Mouse (Mus musculus): ENCODE measurements around the gene Otoa.

The Otoa gene

GRCm38 (mm10) chr7:121081350-121081749, at the start of gene Otoa:
Otoa (plus strand) TSS chr7:121081650.
- no peak for DNase-seq (ENCODE audit: low spot score)

DNA sequence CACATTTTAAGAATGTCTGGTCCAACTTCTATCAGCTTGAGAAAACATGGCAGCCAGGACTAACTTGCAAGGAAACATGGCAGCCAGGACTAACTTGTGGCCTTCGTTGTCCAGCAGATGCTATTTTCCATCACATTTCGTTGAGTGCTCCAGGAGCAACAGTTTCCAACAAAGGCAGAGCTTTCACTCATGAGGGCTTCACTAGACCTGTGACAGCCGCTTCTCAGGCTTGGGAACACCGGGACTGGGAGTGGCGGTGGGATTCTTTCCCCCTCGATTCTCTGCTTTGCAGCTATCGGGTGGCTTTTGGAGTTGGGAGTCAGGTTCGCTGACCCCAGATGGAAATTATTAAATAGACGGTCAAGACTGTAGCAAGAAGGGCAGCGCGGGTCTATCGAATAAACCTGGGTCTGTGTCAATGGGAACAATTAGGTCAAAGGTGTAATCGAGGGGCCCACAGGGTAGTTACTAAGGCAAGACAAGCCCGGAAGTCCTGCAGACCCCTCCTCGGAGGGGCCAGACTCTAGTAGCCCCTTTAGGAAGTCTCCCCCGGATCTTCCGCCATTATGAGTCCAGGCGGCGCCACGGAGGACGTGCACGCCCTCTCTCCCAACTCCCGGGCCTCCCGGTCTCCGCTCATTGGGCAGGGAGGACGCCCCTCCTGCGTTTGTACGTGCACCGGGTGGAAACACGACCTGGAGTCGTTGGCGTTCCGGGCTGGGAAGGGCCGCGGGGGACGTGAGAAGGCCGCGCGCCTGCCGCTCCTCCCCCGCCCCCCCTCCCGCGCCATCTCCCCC, 47.4 kb upstream of the Otoa start, which contains the start of gene Mettl9:
Gene Mettl9, plus strand, starts transcription at position 590 of the 797 bp plus-strand sequence.
- peak; percentile 93 for DNase-seq (ENCODE audit: low spot score)

DNA sequence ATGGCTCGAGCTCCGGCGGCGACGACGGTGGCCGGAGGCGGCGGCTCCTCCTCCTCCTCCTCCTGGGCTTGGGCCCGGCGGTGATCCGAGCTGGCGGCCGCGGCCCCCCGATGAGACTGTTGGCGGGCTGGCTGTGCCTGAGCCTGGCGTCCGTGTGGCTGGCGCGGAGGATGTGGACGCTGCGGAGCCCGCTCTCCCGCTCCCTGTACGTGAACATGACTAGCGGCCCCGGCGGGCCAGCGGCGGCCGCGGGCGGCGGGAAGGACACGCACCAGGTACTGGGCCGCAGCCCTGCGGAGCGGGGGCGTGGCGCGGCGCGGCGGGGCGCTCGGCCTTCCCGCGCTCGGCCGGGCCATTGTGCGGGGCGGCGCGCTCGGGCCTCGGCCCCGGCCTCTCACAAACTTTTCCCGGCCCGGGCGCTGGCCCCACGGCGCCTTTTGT, 46.7 kb upstream of the Otoa start:
- DNase-seq (ENCODE audit: low spot score): peak; percentile 48

DNA sequence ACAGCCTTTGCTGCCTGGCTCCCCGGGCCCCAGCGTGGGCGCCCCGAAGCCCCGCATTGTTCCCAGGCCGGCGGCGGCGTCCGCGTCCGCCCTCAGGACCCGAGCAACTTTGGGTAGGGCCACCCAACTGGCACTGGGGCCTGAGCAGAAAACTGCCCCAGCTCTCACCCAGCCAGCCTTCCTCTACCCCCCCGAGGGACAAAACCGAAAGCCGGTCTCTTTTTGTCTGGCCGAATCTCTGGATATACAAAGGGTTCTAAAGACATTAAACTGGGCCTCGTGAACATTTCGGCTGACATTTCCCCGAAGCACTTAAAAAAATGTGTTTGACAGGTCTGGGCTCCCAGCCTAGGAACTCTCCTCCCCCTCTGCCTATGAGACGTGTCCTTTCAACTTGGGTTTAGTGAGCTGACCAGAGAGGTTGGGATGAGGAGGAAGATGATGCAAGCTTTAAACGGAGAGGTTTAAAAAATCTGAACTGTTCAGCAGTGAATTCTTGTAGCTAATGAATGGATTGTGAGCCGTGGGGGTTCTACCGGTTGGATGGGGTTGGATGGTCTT, 46.2 kb upstream of the Otoa start:
- DNase-seq (ENCODE audit: low spot score): peak; percentile 21

- no peak for DNase-seq (ENCODE audit: low spot score)
These were observed 40.9 kb upstream of the Otoa start for GRCm38 (mm10) chr7:121040595-121040994.

- DNase-seq (ENCODE audit: low spot score): no peak
These were observed 39.5 kb upstream of the Otoa start for GRCm38 (mm10) chr7:121041989-121042388.

DNA sequence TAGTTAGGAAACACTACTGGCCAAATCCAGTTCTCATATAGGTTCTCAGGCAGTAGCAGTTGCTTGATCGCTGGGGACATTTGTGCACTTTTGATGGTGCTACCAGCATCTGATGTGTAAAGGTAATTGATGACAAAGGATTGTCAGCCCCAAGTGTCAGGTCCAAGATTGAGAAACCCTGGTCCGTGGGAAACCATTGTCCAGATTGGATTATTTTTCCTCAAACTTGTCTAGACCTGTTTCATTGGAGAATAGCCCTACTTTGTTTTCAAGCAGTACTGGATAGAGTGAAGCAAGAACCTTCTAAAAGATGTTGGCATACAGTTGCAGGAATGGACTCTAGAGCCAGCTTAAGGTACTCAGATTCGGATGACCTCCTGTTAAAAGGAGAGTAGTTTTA, 38.4 kb upstream of the Otoa start:
- DNase-seq (ENCODE audit: low spot score): no peak

- DNase-seq (ENCODE audit: low spot score): no peak
These were observed 37.9 kb upstream of the Otoa start for GRCm38 (mm10) chr7:121043510-121043909.

GRCm38 (mm10) chr7:121044251-121044650, 37.2 kb upstream of the Otoa start:
- no peak for DNase-seq (ENCODE audit: low spot score)

DNA sequence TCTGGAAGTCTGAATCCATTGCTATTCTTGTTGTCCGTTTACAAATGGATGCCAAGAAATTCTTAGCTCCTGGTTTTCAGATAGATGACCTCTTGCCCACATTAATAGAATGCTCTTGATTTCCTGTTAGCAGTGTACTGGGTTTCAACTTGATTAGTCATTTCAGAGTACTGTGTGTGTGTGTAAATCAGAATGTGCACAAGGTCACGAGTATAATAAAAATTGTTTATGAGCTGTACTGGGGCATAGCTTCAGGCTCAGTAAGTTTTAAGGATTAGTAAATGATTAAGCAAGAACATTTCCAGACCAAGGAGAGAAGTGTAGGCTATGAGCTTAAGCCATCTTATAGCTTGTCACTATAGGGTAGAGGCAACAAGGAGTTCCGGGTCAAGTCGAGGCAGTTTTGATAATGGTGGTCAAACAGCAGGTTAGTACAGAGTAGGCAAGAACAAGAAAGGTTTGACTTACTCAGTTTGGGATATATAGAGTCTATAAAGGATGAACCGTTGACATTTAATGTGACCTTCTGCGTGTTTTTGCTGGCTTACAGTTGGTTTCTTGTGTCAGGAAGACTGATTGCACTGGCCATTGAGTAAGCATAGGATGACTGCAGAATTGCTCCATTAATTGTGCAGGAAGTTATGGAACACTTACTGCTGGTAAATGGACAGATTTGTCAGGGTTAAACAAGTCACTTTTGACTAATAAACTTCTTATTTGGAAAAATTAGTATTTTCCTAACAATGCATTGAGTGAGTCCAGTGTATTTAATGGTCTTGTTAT, 35.6 kb upstream of the Otoa start:
- no peak for DNase-seq (ENCODE audit: low spot score)

GRCm38 (mm10) chr7:121047624-121048023, 33.8 kb upstream of the Otoa start:
- no peak for DNase-seq (ENCODE audit: low spot score)

GRCm38 (mm10) chr7:121053071-121053470, 28.4 kb upstream of the Otoa start:
- DNase-seq (ENCODE audit: low spot score): no peak

DNA sequence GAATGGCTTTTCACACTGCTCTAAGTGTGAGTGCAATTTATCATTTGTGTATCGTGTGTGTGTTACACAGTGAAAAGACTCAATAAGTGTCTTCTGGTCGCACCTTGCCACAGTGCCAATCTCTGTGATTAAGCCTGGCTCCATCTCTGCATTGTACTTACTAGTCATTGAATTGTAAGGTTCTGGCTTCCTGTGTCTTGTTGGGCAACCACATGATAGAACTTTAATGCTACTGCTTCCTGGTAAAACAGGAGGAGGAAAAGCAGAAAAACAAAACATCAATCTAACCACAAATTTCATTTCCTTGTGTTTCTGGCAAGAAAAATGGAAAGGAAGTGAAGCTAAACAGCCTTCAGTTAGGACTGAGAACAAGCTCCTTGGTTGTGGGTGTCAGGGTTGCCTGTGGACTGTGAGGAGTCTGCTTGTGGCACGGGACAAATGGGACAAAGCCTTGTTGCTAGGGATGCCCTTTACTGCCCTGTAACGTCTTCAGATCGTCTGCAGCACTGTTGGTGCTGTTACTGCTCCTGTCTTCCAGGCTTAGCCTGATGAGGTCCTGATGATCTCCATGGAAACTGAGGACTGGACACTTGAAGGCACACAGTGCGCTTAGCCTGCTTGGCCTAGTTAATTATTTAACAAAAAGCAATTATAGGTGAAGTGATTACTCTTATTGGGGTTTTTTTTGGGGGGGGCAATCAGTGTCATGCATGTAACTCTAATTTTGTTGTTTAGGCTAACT, 21.8 kb upstream of the Otoa start:
- no peak for DNase-seq (ENCODE audit: low spot score)

DNA sequence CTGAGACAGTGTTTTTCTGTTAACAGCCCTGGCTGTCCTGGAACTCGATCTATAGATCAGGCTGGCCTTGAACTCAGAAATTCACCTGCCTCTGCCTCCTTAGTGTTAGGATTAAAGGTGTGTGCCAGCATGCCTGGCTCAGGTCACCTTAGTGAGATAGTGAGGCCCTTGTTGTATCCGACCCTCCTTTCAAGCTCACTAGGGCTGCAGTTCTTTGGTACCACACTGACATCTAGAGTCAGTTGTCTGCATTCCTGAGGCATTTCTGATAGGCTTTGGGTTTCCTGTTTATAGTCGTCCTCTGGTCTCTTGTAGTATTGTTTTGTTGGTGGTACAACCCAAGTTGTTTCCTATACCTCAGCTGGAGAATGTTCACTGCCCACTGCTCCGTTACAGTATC, 17.1 kb upstream of the Otoa start:
- no peak for DNase-seq (ENCODE audit: low spot score)

DNA sequence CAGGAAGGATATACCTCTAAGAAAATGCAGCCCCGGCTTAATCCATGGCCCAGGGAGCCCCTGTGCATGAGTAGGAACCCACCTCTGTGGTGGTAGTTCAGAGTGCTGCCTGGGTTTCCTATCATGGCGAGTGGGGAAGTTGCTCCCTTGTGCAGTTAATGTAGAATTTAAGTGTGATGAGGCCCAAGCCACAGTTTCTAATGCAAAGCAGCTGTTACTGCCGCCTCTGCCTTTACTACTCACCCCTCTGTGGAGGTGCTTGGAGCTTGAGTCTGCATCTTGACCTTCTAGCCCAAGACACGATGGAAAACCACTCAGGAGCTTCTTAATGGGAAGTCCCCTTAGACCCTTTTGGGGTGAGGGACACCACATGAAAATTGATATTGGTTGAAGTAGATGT, 10.2 kb upstream of the Otoa start:
- DNase-seq (ENCODE audit: low spot score): no peak

DNA sequence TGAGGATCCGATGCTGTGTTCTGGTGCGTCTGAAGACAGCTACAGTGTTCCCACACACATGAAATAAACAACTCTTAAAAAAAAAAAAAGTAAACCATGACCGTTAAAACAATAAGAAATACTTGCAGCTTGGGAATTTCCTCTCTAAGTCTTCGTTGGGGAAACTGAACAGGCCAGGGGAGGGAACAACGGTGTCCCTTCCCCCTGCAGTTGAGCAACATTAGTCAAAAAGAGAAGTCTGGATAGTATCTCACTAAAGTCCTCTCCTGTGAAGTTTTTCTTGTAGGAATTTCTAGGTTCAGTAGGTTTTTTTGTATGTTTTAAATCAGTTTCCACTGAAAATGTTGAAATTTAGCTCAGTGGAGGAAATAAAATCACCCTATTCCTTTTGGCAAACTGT, 8.9 kb upstream of the Otoa start:
- no peak for DNase-seq (ENCODE audit: low spot score)

DNA sequence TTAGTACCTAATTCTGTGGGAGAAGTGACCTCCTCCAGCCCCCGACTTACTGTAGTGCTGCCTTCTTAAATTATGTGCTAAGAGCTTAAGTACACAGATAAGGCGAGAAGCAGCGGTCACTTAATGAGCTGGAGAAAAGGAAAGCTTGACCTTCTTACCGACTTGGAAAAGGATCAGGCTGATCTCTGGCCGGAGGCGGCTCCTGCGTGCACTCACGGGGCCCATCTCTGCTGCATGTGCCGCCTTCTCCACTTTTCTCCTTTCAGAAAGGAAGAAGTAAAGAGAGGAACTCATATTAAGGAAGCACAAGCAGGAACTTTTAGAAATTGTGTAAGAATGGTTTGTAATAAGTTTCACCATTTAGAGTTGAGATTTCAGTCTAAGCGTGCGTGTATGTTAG, 7.2 kb upstream of the Otoa start, which contains the start of gene Igsf6:
Gene Igsf6, minus strand, starts transcription at position 292 of the 400 bp plus-strand sequence.
- peak; percentile 21 for DNase-seq (ENCODE audit: low spot score)

- no peak for DNase-seq (ENCODE audit: low spot score)
These were observed 6.5 kb upstream of the Otoa start for GRCm38 (mm10) chr7:121074801-121075400.

DNA sequence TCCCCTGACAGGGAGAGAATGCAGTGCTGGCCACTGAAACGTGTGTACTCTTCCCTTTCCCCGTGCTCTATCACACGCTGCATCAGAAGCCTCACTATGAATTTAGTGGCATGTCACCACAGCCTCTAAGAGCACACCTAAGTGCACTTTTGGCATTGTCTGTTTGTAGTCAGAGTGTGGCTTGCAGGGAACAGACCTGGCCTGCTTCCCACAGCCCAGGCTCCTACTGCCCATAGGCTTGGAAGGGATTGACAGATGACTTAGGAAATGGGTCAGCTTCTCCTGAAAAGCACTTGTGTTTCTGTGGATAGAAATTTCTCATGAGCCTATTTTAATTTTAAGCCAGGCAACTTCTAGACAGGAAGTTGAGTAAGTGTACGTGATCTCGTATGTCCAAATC, 6.0 kb upstream of the Otoa start:
- no peak for DNase-seq (ENCODE audit: low spot score)

DNA sequence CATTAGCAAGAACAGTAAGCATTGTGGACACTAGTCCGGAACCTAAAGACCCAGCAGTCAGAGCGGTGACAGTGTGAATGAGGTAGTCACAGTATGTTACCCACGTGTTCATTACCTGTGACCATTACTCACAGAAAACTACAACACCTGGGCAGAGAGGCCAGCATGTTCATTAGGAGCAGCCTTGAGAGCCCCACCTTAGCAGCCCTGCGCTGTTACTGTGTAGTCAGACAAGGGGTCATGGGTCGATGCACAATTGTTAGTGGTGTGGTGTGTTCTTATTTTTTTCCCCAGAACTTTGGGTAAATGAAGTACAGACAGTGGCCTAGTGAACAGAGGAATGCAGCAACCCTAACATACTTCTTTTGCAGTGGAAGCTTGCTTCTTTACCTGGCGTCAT, 4.1 kb upstream of the Otoa start:
- DNase-seq (ENCODE audit: low spot score): no peak

- peak; percentile 61 for DNase-seq (ENCODE audit: low spot score)
These were observed 3.6 kb upstream of the Otoa start for GRCm38 (mm10) chr7:121077829-121078228.

- DNase-seq (ENCODE audit: low spot score): no peak
These were observed 366 bp downstream of the Otoa start for GRCm38 (mm10) chr7:121081816-121082215.

Measured in urinary bladder, postnatal 14 days (tissue).